Mouse (Mus musculus) bone marrow macrophage, adult 2 months (primary cell): ENCODE data around the gene Itm2b.

Experiments used
- CTCF ChIP-seq: IDR thresholded peaks from 2 replicates; pipeline ENCODE4 v1.5.1; 2012; ENCODE audit warnings: low read depth, mild to moderate bottlenecking, low read length, moderate library complexity
- POLR2A ChIP-seq: IDR thresholded peaks from 2 replicates; pipeline ENCODE4 v1.6.1; 2012; ENCODE audit warnings: mild to moderate bottlenecking, low read depth, low read length, borderline replicate concordance

DNA sequence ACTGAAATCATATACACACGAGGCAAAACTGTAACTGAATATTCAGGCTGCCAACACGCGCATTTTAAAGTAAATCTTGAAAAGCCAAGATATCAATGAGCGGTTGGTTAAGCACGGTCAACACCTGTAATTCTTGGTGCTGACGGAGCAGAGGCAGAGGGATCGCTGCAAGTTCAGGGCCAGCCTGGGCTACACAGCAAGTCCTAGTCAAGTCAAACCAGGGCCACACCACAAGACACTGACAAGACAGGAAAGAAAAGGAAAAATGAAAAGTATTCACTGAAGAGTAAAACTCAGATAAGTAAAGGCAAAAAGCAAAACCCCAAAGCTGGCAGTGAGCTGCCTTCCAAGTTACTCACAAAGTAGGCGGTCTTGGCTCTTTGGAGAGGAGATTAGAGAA, 9.6 kb downstream of the Itm2b start:
- TF ChIP-seq POLR2A (no peak), CTCF (no peak)
